12 mouse cellular contexts compared by ENCODE assay signal in the genomic region with DNA sequence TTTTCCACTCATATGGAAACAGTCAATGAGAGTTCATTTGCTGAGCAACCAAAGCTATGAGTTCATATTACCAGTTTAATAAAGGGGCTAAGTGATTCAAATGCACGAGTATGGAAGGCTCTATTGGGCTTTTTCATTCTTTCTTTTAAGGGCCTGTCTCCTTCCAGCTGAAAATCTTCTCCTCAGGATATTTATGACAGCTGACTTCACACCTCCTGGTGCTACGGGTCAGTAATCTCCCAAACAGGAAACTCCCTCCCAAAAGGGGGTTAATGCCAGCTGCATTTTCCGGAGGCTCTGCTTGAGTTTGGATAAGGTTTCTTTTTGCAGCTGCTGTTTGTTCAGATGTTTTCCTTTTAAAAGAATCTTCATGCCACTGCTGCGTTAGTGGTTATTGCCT.
DNase-seq lines count a peak whose midpoint lies in the region; TF ChIP-seq lines count a peak whose summit lies in the region.
"Had no signal": no experiment of that assay in that cellular context is flagged by ENCODE, and none has a peak within 500 bp of the region (broad histone marks: within the 10 kb centered on the region; RNA-seq: fewer than 3 reads in every experiment).

No protein-coding gene starts in this region.

- DNase-seq in kidney, adult 2 months, result peak; percentile 3
- no peak for DNase-seq in kidney, adult 18-20 months
- peak; percentile 30 for DNase-seq in forelimb bud, embryonic 11.5 days (ENCODE audit: low read depth, low spot score)
- DNase-seq in kidney, postnatal 14 days, result peak; percentile 8
- DNase-seq in right cerebral cortex, postnatal 25 days, result no peak
- DNase-seq in thymus, postnatal 10 days (ENCODE audit: low spot score in 2 of 2), result no peak
- DNase-seq: adrenal gland, adult 2 months; cerebellum, postnatal 36 days had no signal

- H3K36me3 ChIP-seq in kidney, adult 2 months (ENCODE audit: control insufficient read depth, insufficient read depth, low read length), result no peaks in the 10 kb centered on the region
- H3K36me3 ChIP-seq in myocyte (ENCODE audit: control insufficient read depth, insufficient read depth), result no peaks in the 10 kb centered on the region
- H3K36me3 ChIP-seq: midbrain, embryonic 12.5 days; stomach, embryonic 15.5 days had no signal

- H3K27me3 ChIP-seq in kidney, adult 2 months (replicated peaks; ENCODE audit: control insufficient read depth, insufficient read depth, low read length), result no peaks in the 10 kb centered on the region
- H3K27me3 ChIP-seq in myocyte (ENCODE audit: control insufficient read depth, insufficient read depth, insufficient read length), result no peaks in the 10 kb centered on the region
- H3K27me3 ChIP-seq: midbrain, embryonic 12.5 days; stomach, embryonic 15.5 days had no signal

- peak overlapping the region; percentile 44 for H3K4me2 ChIP-seq in myocyte (ENCODE audit: low read depth)
- H3K4me2 ChIP-seq: midbrain, embryonic 12.5 days; stomach, embryonic 15.5 days had no signal

- TF ChIP-seq CTCF in kidney, adult 2 months (conservative IDR thresholded peaks at IDR 0.05; ENCODE audit: insufficient read depth, insufficient read length, low read depth, low read length), result no peak

- no peak for TF ChIP-seq POLR2A in kidney, adult 2 months (IDR thresholded peaks at IDR 0.05; ENCODE audit: low read depth, low read length)
- TF ChIP-seq POLR2A in myocyte (IDR thresholded peaks at IDR 0.05; ENCODE audit: insufficient read length, low read depth), result no peak

- H3K4me1 ChIP-seq in kidney, adult 2 months (ENCODE audit: control insufficient read depth, insufficient read depth, low read length), result no peaks in the 10 kb centered on the region
- H3K4me1 ChIP-seq: midbrain, embryonic 12.5 days; stomach, embryonic 15.5 days had no signal

- H3K27ac ChIP-seq in kidney, adult 2 months (ENCODE audit: insufficient read depth, low read depth, low read length), result no peak overlapping the region
- H3K27ac ChIP-seq: liver, embryonic 14.5 days; midbrain, embryonic 12.5 days; stomach, embryonic 15.5 days had no signal

- no peaks in the 10 kb centered on the region for H3K79me2 ChIP-seq in myocyte (ENCODE audit: control insufficient read depth, insufficient read depth)

- H3ac ChIP-seq in myocyte (ENCODE audit: control insufficient read depth, insufficient read length), result no peak overlapping the region

- no peak overlapping the region for H3K4me3 ChIP-seq in kidney, adult 2 months (ENCODE audit: insufficient read depth, low read depth, low read length)
- H3K4me3 ChIP-seq in myocyte, result no peak overlapping the region
- H3K4me3 ChIP-seq: midbrain, embryonic 12.5 days; stomach, embryonic 15.5 days had no signal

- WGBS in kidney, adult 2 months, result 9% methylated on average over 4 of the region's 4 CpGs

TF ChIP-seq in myocyte, 11 proteins besides CTCF, POLR2A, EP300 and RAD21:
- TF ChIP-seq CEBPB (IDR thresholded peaks at IDR 0.05; ENCODE audit: insufficient read depth, poor library complexity, severe bottlenecking), result no peak
- TF ChIP-seq REST (IDR thresholded peaks at IDR 0.05; ENCODE audit: insufficient read depth, insufficient read length), result no peak
- TF ChIP-seq MYOG (IDR thresholded peaks at IDR 0.05; ENCODE audit: control insufficient read depth in 1 of 3, insufficient read depth in 1 of 3, insufficient read length in 2 of 3, low read depth in 2 of 3), result peak in 2 of 3 experiments; percentile 31 to 44
- TF ChIP-seq TCF12 (IDR thresholded peaks at IDR 0.05; ENCODE audit: insufficient read depth, poor library complexity, severe bottlenecking), result peak; percentile 40
- TF ChIP-seq MYOD1 (IDR thresholded peaks at IDR 0.05; ENCODE audit: control insufficient read depth in 1 of 3, insufficient read length in 2 of 3, low read depth in 2 of 3), result peak in 2 of 3 experiments; percentile 16 to 34

Comparison
In these comparisons a context has a peak if more than half of its experiments do, and no peak if none do; other contexts are left out.
1. DNase-seq: peak in kidney, adult 2 months (single experiment), forelimb bud, embryonic 11.5 days (single experiment) and kidney, postnatal 14 days (single experiment); none in kidney, adult 18-20 months (single experiment), right cerebral cortex, postnatal 25 days (single experiment) and thymus, postnatal 10 days (0 of 2).